Mouse (Mus musculus) liver, embryonic 12.5 days (tissue): ENCODE data around the gene Epb41. TPM values are rescaled to one million over a fixed set of nuclear protein-coding genes. Genes with fewer than 3 reads are reported as not detected.

Experiments used
- ATAC-seq: fragments of 200-750 bp; cut with Nextera tagmentation; 2 replicates; pipeline ENCODE4 v1.8.0; 2017; ENCODE audit warnings: moderate number of reproducible peaks, mild to moderate bottlenecking, moderate library complexity
- H3K27ac ChIP-seq: fragments of 300-500 bp; sonication (generic); 2 replicates; pipeline ENCODE4 v1.5.1; 2016; ENCODE audit warnings: mild to moderate bottlenecking
- H3K27me3 ChIP-seq: fragments of 300-500 bp; sonication (generic); replicated peaks from 2 replicates; pipeline ENCODE4 v1.6.1; 2016; ENCODE audit warnings: mild to moderate bottlenecking, moderate library complexity
- H3K36me3 ChIP-seq: fragments of 300-500 bp; sonication (generic); 2 replicates; pipeline ENCODE4 v1.6.1; 2016; ENCODE audit warnings: mild to moderate bottlenecking, moderate library complexity
- H3K4me1 ChIP-seq: fragments of 300-500 bp; sonication (generic); 2 replicates; pipeline ENCODE4 v1.6.1; 2016
- H3K4me2 ChIP-seq: fragments of 300-500 bp; sonication (generic); 2 replicates; pipeline ENCODE4 v1.6.1; 2016; ENCODE audit warnings: mild to moderate bottlenecking, moderate library complexity
- H3K4me3 ChIP-seq: fragments of 300-500 bp; sonication (generic); 2 replicates; pipeline ENCODE4 v1.5.1; 2016; ENCODE audit warnings: mild to moderate bottlenecking, moderate library complexity
- H3K9ac ChIP-seq: fragments of 300-500 bp; sonication (generic); 2 replicates; pipeline ENCODE4 v1.6.1; 2016; ENCODE audit warnings: mild to moderate bottlenecking, moderate library complexity
- H3K9me3 ChIP-seq: fragments of 300-500 bp; sonication (generic); replicated peaks from 2 replicates; pipeline ENCODE4 v1.6.1; 2016; ENCODE audit warnings: mild to moderate bottlenecking, moderate library complexity
- WGBS: fragments of 180-500 bp; shearing (Covaris S2); methylation state at CpG from one replicate; pipeline ENCODE4 v1.1.7; 2016; ENCODE audit not compliant: insufficient replicate concordance; 5-methylcytosine and 5-hydroxymethylcytosine counted together
- polyA plus RNA-seq: library from polyadenylated mRNA; unstranded; fragments of >200 nt; fragmentation: Nextera tagmentation; extraction: Ambion mirVana; gene quantifications from 2 replicates; pipeline ENCODE4 v1.2.1, GENCODE M21; 2016

Epb41 gene
- 177 and 187 TPM in 2 replicates for polyA plus RNA-seq

- H3K9ac ChIP-seq, result peak within 1 kb of the TSS; percentile 96
- peaks cover 84% of the 10 kb centered on the region for H3K4me1 ChIP-seq
- H3K27me3 ChIP-seq, result no peaks in the 10 kb centered on the region
- H3K9me3 ChIP-seq, result no peaks in the 10 kb centered on the region
- peak within 1 kb of the TSS; percentile 100 for H3K27ac ChIP-seq
- H3K4me2 ChIP-seq, result peak within 1 kb of the TSS; percentile 93
- 1% methylated on average over 47 of the region's 47 CpGs for WGBS
- ATAC-seq, result peak; percentile 88
- H3K4me3 ChIP-seq, result peak within 1 kb of the TSS; percentile 89
- peaks cover 32% of the 10 kb centered on the region for H3K36me3 ChIP-seq
These were observed at the start of gene Epb41 for GRCm38 (mm10) chr4:132074933-132075769. TSS of gene Epb41 (minus strand) at chr4:132075321.

GRCm38 (mm10) chr4:132123166-132123565, 48.0 kb upstream of the Epb41 start:
- Histone ChIP-seq H3K27ac (no peak overlapping the region), H3K4me3 (no peak overlapping the region), H3K4me2 (no peak overlapping the region), H3K27me3 (peaks cover 18% of the 10 kb centered on the region), H3K9me3 (no peaks in the 10 kb centered on the region), H3K36me3 (no peaks in the 10 kb centered on the region), H3K9ac (no peak overlapping the region), H3K4me1 (no peaks in the 10 kb centered on the region)
- ATAC-seq, result no peak
- 79% methylated on average over 1 of the region's 1 CpGs for WGBS

- WGBS, result 56% methylated on average over 5 of the region's 5 CpGs
- Histone ChIP-seq H3K27me3 (peaks cover 31% of the 10 kb centered on the region), H3K9me3 (no peaks in the 10 kb centered on the region), H3K27ac (no peak overlapping the region), H3K4me2 (no peak overlapping the region), H3K9ac (no peak overlapping the region), H3K4me1 (no peaks in the 10 kb centered on the region), H3K36me3 (no peaks in the 10 kb centered on the region), H3K4me3 (no peak overlapping the region)
- ATAC-seq, result no peak
These were observed 46.6 kb upstream of the Epb41 start for GRCm38 (mm10) chr4:132121674-132122073.

DNA sequence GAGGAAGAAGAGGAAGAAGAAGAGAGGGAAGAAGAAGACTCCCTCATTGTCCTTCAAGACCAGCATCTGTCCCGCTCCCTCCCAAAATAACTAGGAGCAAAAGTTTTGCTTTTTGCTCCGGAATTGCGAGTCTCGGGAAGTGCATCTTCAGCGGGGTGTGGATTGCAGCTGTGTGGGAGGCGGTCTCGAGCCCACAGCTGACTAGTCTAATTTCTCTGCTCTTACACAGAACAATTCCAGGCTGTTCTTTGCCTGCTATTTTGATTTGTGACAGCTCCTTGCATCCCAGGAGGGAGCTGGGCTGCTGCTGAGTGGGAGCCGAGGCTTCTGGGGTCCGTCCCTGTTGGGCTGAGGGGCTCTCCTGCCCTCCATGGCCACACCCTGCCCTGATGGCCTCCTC, 44.4 kb upstream of the Epb41 start:
- no peak for ATAC-seq
- Histone ChIP-seq H3K27me3 (peaks cover 46% of the 10 kb centered on the region), H3K9ac (no peak overlapping the region), H3K36me3 (no peaks in the 10 kb centered on the region), H3K4me1 (no peaks in the 10 kb centered on the region), H3K4me2 (no peak overlapping the region), H3K4me3 (no peak overlapping the region), H3K9me3 (no peaks in the 10 kb centered on the region), H3K27ac (no peak overlapping the region)
- WGBS, result 43% methylated on average over 9 of the region's 9 CpGs

DNA sequence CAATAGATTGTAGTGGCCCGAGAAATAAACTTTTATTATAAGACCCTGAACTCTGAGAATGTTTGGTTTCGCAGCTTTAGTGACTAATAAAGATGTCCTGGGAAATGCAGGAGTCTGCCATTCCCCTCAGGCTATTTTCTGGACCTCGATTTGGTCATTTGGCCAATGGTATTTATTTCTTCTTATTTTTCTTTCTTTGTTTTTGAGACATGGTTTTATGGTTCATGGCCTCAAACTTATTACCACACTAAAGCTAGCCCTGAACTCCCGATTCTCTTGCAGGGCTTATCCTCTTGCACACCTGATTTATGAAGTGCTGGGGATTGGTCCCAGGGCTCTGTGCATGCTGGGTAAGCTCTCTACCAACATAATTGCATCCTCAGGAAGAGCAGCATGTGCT, 41.2 kb upstream of the Epb41 start:
- no peak overlapping the region for H3K27ac ChIP-seq
- H3K4me2 ChIP-seq, result no peak overlapping the region
- H3K4me1 ChIP-seq, result peaks cover 11% of the 10 kb centered on the region; the same call in 1 of the 2 replicates
- 61% methylated on average over 4 of the region's 4 CpGs for WGBS
- H3K36me3 ChIP-seq, result no peaks in the 10 kb centered on the region
- no peak overlapping the region for H3K4me3 ChIP-seq
- H3K27me3 ChIP-seq, result peaks cover 79% of the 10 kb centered on the region
- no peak overlapping the region for H3K9ac ChIP-seq
- no peaks in the 10 kb centered on the region for H3K9me3 ChIP-seq
- no peak for ATAC-seq

DNA sequence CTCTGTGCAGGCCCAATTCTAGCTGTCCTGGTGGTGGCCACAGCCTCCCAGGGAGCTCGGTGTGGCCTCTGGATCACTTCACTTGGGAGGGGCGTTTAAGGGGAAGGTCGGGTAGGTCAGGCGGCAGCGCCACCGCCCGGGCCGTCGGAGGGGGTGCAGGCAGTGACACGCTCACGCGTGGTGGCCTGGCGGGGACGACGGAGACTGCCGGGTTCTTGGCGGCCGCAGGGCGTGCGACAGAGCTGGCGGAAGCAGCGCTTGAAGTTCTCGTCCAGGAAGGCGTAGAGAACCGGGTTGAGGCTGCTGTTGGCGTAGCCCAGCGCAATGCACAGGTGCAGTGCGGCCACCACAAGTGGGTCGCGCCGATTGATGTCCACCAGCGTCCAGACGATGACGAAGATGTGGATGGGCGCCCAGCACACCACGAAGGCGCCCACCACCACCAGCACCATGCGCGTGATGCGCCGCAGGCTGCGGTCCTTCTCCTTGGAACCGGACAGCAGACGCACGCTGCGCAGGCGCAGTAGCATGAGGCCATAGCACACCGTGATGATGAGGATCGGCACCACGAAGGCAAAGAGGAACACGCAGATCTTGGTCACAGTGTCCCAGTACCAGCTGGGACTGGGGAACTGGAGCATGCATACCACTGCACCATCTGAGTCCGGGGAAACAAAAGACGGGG, 38.4 kb upstream of the Epb41 start:
- WGBS, result 32% methylated on average over 53 of the region's 53 CpGs
- H3K9ac ChIP-seq, result no peak overlapping the region

DNA sequence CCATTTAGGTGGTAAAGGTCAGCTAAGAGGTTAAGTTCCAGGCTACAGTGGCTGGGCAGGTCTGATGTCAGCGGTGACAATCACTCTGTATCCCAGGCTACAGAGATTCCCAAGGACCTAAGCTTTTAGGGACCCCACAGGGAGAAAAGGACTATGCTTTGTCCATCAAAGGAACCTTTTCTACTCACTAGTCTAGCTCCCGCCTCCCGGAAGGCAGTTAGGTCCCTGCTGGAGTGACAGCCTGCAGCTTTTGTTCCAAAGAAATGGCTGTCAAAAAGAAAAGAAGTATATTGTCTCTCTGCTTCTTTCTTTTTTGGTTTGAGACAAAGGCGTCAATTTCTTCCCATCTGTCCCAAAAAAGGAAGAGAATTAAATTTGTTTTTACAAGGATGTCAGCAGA, 36.1 kb upstream of the Epb41 start:
- Histone ChIP-seq H3K9ac (no peak overlapping the region), H3K36me3 (no peaks in the 10 kb centered on the region), H3K4me3 (no peak overlapping the region), H3K27ac (no peak overlapping the region), H3K4me2 (no peak overlapping the region), H3K9me3 (no peaks in the 10 kb centered on the region), H3K27me3 (peaks cover 74% of the 10 kb centered on the region), H3K4me1 (peaks cover 11% of the 10 kb centered on the region; the same call in 1 of the 2 replicates)
- whole genome bisulfite sequencing, result 73% methylated on average over 4 of the region's 4 CpGs
- ATAC-seq, result no peak

More for the DNA sequence above, 38.4 kb upstream of the Epb41 start:
- Histone ChIP-seq H3K4me1 (peaks cover 11% of the 10 kb centered on the region; the same call in 1 of the 2 replicates), H3K4me3 (peak overlapping the region; percentile 30), H3K27ac (no peak overlapping the region), H3K27me3 (peaks cover 83% of the 10 kb centered on the region), H3K36me3 (no peaks in the 10 kb centered on the region), H3K4me2 (peak overlapping the region; percentile 58), H3K9me3 (no peaks in the 10 kb centered on the region)
- no peak for ATAC-seq

DNA sequence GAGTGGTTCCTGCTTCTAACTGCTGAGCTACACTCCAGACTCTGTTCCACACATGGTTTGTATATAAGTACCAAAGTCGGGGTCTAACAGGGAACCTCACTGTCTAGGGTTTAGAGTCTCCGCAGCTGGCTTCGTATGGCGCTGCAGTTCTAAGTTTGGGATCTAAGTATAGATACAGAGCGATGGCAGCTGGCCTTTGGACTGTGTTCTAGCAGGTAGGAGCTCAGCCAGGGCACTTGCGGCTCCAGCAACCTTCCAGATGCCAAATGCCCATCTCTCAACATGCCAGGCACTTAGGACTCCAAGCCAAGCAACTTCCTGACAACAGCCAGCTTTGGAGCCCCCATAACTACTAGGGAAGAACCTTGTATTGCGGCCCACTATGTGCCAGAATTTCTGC, 33.1 kb upstream of the Epb41 start:
- Histone ChIP-seq H3K36me3 (no peaks in the 10 kb centered on the region), H3K9ac (no peak overlapping the region), H3K9me3 (no peaks in the 10 kb centered on the region), H3K27me3 (peaks cover 49% of the 10 kb centered on the region), H3K27ac (no peak overlapping the region), H3K4me3 (no peak overlapping the region), H3K4me1 (peaks cover 5% of the 10 kb centered on the region; the same call in 1 of the 2 replicates), H3K4me2 (no peak overlapping the region)
- ATAC-seq, result no peak
- WGBS, result 78% methylated on average over 7 of the region's 7 CpGs

GRCm38 (mm10) chr4:132101152-132101551, 26.0 kb upstream of the Epb41 start:
- ATAC-seq, result no peak
- H3K27ac ChIP-seq, result no peak overlapping the region
- H3K9ac ChIP-seq, result no peak overlapping the region
- H3K4me1 ChIP-seq, result no peaks in the 10 kb centered on the region; the same call in 1 of the 2 replicates
- no peak overlapping the region for H3K4me2 ChIP-seq
- H3K36me3 ChIP-seq, result no peaks in the 10 kb centered on the region
- WGBS, result 45% methylated on average over 3 of the region's 3 CpGs
- peaks cover 22% of the 10 kb centered on the region for H3K27me3 ChIP-seq
- H3K9me3 ChIP-seq, result no peaks in the 10 kb centered on the region
- no peak overlapping the region for H3K4me3 ChIP-seq

GRCm38 (mm10) chr4:132099548-132099947, 24.4 kb upstream of the Epb41 start:
- Histone ChIP-seq H3K9ac (no peak overlapping the region), H3K4me2 (no peak overlapping the region), H3K4me3 (no peak overlapping the region), H3K4me1 (no peaks in the 10 kb centered on the region; the same call in 1 of the 2 replicates), H3K27me3 (peaks cover 22% of the 10 kb centered on the region), H3K27ac (no peak overlapping the region), H3K9me3 (no peaks in the 10 kb centered on the region), H3K36me3 (no peaks in the 10 kb centered on the region)
- 72% methylated on average over 5 of the region's 5 CpGs for whole genome bisulfite sequencing
- no peak for ATAC-seq

DNA sequence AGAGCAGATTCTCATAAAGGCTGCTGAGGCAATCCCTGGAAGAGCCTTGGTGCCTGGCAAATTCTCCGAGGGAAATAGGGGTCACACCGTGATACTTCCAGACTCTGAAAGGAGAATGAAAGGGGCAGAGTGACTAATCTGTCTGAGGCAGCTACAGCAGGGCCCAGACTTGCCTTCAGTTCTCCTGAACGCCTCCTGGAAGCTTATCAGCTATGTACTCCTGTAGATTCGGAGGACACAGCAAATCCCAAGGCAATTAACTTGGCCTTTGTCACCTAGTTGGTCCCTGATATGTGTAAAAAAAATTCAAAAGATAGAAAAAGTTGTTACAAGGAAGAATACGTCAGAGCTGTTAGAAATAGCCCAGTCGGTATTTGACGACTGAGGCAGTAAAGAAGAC, 19.9 kb upstream of the Epb41 start:
- Histone ChIP-seq H3K9ac (no peak overlapping the region), H3K4me3 (no peak overlapping the region), H3K27me3 (peaks cover 25% of the 10 kb centered on the region; the same call in 1 of the 2 replicates), H3K27ac (no peak overlapping the region), H3K4me1 (peaks cover 4% of the 10 kb centered on the region), H3K36me3 (no peaks in the 10 kb centered on the region), H3K9me3 (no peaks in the 10 kb centered on the region), H3K4me2 (no peak overlapping the region)
- no peak for ATAC-seq
- WGBS, result 58% methylated on average over 7 of the region's 7 CpGs

- 0 out of 2 replicates have a peak, but pooled peaks cover 25% of the 10 kb centered on the region for H3K27me3 ChIP-seq
These were observed 18.8 kb upstream of the Epb41 start for GRCm38 (mm10) chr4:132093928-132094327.

More at GRCm38 (mm10) chr4:132093928-132094327, 18.8 kb upstream of the Epb41 start:
- no peaks in the 10 kb centered on the region for H3K36me3 ChIP-seq
- ATAC-seq, result no peak
- 72% methylated on average over 5 of the region's 5 CpGs for WGBS
- H3K9me3 ChIP-seq, result no peaks in the 10 kb centered on the region
- no peak overlapping the region for H3K27ac ChIP-seq
- H3K4me3 ChIP-seq, result no peak overlapping the region
- no peak overlapping the region for H3K4me2 ChIP-seq
- H3K4me1 ChIP-seq, result peaks cover 4% of the 10 kb centered on the region
- no peak overlapping the region for H3K9ac ChIP-seq
